Mouse (Mus musculus): ENCODE measurements around the gene Edn1.

The Edn1 gene

DNA sequence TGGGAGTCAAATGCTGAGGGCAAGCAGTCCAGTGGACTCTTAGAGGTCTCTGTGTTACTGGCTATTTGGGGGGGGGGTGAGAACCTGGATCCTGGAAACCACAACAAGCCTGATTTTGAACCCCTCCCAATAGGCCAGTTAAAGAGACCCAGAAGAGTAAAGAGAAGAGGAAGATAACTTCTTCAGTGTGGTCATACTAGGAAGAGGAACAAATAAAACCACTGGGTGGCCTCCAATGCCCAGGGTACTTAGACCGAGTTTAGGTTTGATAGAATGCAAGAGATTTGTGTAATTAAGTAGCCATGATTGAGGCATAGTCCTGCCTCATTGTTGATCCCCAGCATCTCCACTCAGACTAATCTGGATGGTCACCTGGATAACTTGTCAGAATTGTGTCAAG is 14.4 kb downstream of the Edn1 start:
- no peak for DNase-seq (ENCODE audit: low spot score)

DNA sequence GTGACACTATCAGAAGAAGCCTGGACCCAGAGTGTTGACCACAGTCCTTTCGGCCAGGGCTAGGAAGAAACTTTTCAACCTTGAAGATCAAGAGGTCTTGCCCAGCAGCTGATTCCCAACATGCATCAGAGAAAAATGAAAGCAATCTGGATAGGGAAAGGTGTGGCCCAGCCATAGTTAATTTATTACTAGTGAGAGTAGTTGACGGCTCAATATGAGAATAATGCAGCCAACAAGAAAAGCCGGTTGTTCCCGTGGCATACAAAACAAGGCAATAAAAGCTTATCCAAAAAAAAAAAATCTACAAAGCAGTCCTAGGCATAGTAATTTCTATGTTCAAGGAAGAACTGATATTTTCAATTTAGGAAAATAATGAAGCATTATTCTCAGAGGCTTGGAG is 16.5 kb downstream of the Edn1 start:
- DNase-seq (ENCODE audit: low spot score): no peak

DNA sequence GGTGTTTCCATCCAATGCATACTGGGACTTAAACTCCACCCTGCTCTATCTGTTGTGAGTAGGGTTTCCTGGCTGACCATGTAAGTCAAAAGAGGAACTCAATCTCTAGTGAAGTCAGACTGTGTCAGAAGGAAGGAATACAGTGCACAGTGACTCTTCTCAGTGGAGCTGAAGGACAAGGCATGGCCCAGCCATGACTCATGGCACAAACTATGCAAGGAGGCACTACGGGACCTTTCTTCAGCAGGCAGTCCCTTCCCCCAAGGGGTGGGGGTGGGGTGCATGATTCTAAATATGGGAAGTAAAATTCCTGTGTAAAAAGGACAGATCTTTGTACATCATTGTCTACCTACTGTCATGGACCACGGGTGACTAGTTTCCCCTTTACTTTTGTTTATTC is 27.3 kb downstream of the Edn1 start:
- DNase-seq (ENCODE audit: low spot score): no peak

DNA sequence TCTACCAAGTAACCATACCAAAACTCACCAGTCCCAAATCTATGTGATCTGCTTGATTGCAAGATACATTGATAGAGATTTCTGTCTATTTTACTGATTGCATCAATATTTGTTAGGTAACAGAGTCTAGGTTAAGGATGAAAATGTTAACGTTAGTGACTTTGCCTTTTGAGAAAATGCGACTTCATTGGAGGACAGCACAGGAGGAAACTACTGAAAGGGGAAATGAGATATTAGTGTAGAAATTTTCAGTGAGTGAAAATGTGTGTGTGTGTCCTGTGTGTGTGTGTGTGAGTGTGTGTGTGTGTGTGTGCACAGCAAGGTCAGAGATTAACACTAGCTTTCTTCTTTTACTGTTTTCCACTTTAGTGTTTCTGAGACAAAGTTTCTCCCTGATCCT is 29.8 kb downstream of the Edn1 start:
- no peak for DNase-seq (ENCODE audit: low spot score)

DNA sequence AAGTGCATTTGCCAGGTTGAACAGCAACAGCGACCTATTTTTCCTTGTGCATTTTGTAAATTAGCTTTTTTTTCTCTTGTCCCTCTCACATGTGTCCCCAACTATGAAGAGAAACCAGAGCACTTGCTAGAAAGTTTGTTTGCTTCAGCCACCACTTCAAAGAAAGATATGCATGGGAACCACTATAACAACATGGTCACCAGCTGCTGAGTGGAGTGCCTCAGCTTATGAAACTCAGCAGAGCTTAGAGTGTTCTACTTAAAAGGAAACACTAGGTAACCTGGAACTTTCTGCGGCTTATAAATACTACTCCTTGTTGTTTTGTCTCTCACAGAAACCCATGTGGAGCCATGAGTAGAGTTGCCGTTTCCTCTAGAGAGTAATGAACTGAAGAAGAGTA is 33.7 kb downstream of the Edn1 start:
- DNase-seq (ENCODE audit: low spot score): no peak

DNA sequence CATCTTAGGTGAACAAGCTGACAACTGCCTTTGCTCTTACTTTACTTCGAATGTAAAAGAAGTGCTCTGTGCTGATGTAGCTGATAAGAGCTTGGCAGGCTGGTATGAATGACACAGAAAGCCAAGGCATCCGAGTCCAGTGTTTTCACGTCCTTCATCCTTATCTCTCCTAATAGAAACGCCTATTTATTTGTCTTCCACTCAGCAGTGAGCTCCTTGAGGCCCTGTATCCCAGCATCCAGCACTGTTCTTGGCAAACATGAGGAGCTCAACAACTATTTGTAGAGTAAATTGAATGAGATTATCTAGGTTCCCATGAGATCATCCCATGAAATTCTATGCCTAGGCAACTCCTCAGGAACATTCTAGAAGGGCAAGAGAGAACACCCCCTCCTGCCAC is 35.1 kb downstream of the Edn1 start:
- no peak for DNase-seq (ENCODE audit: low spot score)

DNA sequence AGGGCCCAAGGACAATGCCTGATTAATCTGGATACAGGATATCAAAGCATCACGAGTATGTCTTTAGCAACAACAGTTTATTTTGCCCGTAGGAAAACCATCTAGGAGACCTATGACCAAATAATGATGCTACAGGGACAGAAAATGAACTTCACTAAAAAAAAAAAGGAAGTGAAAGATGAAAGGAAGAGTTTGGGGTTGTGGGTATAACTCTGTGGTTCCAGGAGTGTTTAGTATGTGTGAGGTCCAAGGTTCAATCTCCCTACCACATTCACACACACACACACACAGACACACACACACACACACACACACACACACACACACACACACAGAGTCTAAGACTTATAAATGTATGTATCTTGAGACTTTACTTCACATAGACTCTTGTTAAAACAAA is 35.8 kb downstream of the Edn1 start:
- DNase-seq (ENCODE audit: low spot score): no peak

DNA sequence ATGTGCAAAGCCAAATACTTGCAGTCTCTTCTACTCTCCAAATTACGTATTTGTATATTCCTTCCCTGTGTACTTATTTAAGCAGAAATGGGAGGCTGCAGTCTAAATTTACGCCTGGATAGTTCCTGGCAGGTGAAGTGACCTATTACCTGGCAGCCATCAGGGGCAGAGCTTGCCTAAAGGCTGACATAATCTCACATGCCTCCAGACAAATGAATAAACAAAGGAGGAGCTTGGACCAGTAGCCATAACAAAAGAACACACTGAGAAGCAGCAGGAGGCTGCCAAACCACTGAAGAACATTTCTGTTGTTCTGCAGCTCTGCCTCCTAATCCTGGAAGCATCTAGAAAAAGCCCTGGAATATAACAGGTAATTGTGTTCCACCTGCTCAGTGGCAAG is 38.2 kb downstream of the Edn1 start:
- DNase-seq (ENCODE audit: low spot score): no peak

DNA sequence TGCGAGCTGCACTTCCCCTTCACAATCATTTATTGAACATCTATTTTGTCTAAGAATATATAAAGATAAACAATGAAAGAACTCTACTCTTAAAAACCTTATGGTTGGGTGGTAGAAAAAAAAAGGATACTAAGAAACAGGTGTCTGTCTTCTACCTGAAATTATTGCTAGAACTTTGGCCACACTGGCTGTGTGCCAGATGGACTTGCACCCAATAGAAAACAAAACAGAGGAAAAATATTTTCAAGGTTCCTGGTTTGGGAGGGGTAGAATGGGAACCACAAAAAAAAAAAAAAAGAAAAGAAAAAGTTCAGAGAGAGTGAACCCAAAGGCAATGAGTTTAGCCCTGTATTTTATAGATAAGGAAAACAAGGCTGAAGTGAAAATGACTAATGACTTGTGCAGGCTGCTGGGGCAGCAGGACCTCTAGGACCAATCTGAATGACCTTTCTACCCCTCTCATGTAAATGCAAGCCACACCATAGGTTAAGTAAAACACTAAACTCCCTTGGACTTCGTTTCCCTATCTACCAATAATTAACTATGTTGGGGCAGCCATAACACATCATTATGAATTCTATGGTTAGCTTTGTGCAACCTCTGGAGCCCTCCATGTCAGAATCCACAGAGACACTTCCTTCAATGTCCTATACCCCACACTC is 40.7 kb downstream of the Edn1 start:
- DNase-seq (ENCODE audit: low spot score): no peak

DNA sequence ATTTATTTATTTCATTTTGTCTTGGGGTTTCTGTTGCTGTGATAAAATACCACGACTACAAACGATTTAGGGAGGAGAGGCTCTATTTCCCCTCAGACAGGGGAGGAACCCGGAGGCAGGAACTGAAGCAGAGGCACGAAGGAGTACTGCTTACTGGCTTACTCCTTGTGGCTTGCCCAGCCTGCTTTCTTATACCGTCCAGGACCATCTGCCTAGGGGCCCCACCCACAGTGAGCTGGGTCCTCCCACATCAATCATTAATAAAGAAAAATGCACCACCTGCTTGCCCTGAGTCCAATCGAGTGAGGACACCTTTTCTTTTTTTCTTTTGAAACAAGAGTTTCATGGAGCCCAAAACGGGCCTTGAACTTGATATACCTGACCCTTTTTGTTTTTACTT is 44.2 kb downstream of the Edn1 start:
- DNase-seq (ENCODE audit: low spot score): no peak

DNA sequence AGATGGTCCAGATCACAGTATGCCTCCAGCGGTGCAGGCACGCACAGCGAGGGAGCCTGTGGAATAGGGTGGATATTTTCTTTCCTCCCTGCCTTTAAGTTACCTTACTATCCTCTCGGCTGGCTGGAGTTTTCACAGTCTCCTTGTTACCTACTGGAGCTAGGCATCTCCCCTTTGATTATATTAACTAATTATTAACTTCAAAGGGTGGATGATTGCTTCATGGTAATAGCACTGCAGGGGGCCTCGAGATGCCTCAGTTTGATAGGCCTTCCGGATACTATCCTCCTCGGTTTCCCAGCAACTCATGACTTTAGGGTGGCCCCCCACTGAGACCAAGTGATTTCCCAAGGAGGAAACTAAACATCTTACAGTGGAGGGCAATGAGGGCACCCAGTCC is 45.1 kb downstream of the Edn1 start:
- no peak for DNase-seq (ENCODE audit: low spot score)

DNA sequence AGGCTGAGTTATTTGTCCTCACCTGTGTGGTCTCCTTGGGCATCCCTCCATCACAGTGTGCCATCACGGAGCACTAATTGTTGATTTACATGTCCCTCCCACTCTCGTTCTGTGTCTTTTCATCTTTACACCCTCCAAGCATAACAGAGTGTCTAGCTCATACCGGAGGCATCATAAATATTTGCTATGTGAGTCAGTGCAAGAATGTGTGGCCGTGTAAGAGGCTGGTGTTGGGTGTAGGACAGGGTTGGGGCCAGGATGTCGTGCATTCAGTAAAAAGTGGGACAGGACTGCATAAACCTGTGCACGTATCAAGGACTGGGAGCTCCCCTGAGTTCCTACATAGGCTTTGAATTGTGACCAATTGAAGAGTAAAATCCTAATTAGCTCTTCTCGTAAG is 50.4 kb downstream of the Edn1 start:
- no peak for DNase-seq (ENCODE audit: low spot score)
